Mouse (Mus musculus): ENCODE results near the gene Gm45021.

The Gm45021 gene

GRCm38 (mm10) chr6:48589194-48589750 lies at the start of gene Gm45021:
Gene Gm45021 (plus strand): TSS chr6:48589610.
- DNase-seq (ENCODE audit: low read depth, low spot score): no peak

DNA sequence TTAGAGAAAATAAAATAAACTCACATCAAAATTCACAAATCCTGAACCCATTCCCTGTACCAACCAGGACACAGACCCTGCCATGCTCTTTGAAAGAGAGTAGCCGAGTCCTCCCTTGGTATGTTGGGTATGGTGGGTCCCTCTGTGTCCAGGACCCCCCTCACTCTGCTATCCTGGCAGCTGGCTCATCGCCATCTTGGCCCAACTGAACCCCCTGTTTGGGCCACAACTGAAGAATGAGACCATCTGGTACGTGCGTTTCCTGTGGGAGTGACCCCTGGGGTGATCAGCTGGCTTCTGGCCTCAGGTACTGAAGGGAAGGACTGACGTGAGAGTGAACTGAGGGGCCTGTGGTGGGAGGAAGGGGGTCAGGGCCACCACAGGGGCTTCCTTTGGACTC lies 49.5 kb upstream of the Gm45021 start:
- no peak for DNase-seq (ENCODE audit: low read depth, low spot score)

DNA sequence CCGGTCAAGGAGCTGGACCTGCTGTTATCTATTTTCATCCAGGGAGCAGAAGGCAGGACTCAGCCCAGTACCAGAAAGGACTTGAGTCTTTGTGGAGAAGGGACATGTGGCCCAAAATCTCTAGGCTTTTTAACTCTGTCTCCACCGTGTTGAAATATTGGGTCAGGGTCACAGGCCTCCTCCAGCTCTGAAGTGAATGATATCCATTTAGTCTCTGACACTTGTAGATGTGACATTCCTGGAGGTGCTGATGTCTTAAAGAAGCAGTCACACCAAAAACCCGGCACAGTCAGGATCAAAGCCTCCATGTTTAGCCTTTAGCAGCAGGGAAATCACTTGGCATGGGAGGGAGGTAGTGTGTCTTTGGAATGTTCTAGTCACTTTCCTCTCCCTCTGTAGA lies 48.7 kb upstream of the Gm45021 start:
- DNase-seq (ENCODE audit: low read depth, low spot score): no peak

GRCm38 (mm10) chr6:48541560-48542450 lies 47.6 kb upstream of the Gm45021 start:
- DNase-seq (ENCODE audit: low read depth, low spot score): no peak

DNA sequence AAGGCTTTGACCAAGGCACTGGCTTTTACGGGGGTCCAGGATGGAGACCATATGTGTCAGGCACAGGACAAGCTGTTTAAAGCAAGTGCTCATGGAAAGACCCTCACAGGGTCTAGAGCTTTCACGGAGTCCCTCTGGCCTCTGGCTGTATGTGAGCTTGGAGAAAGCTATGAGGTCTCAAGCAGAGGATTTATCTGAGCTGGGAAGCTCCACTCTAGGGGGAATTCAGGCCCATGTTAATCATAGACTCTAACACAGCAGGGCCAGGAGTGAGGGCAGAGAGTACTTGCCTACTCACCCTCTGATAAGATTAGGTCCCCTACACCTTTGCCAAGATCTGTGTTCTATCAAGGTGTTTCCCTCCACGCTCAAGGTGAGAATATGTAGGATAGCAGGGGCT lies 46.8 kb upstream of the Gm45021 start:
- DNase-seq (ENCODE audit: low read depth, low spot score): no peak

DNA sequence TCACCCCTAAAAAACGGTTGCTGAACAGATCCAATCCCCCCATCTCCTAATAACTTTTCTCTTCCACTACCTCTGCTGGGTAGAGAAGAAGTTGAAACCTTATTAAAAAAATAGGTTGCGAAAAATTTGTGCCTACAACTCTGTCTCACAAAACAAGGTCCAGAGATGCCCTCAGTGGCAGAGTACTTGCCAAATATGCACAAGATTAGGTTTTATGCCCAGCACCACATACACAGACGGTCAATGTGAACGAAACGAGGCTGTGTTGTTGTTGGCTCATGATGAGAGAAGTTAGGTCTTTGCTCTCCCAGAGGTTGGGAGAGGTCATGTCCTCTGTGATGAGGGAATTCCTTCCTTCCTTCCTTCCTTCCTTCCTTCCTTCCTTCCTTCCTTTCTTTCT lies 44.2 kb upstream of the Gm45021 start:
- no peak for DNase-seq (ENCODE audit: low read depth, low spot score)

GRCm38 (mm10) chr6:48546271-48546670 lies 43.1 kb upstream of the Gm45021 start:
- DNase-seq (ENCODE audit: low read depth, low spot score): peak; percentile 66

DNA sequence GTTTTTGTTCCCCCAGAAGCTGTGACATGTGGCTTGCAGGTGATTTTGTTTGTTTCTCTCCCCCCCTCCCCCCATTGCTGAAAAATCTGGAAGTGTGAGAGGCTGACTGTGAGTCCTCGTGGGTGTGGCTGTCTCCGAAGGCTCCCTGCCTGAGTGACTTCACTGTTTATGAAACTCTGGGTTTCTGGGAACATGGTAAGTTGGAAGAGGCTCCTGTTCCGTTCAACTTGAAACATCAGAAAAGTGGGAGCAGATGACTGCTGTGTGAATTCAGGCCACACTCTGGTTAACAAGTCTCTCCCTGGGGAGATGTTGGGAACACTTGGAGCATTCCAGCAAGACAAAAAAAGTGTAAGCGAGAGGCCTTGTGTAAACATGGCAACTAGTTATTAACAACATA lies 42.6 kb upstream of the Gm45021 start:
- DNase-seq (ENCODE audit: low read depth, low spot score): no peak

DNA sequence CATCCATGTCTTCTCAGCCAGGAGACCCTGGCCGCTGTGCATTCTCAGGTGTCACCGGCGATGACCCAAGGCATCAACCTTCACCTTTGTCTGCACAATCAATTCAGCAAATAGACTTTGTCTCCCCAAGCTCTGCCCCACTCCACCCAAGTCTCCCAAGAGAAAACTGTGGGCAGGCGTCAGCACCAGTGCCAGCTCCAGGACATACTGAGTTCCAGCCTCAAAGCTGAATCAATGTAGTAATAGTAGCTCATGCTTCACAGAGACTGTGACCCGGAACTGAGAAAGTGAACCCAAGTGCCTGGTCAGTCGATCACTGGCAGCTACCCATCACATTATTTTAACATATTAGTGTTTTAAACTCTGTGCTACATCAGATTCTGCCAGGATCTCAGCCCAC lies 41.1 kb upstream of the Gm45021 start:
- no peak for DNase-seq (ENCODE audit: low read depth, low spot score)

DNA sequence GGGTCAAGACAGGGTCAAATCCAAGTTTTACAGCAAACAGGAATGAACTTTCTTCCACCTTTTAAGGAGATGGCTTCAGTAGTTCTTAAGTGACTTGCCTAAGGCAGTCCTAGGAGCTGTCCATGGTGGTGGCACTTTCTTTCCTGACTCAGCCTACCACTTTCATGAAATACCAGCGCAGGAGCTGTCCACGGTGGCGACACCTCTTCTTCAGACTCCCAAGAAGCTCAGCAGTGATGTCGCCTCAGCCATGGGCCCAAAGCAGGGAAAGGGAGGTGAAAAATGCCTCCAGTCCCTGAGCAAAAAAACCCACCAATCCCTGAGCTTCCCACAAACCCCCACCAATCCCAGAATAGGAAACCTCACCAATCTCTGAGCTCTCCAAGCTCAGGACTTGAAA lies 36.5 kb upstream of the Gm45021 start:
- no peak for DNase-seq (ENCODE audit: low read depth, low spot score)

GRCm38 (mm10) chr6:48553819-48554218 lies 35.6 kb upstream of the Gm45021 start:
- peak; percentile 46 for DNase-seq (ENCODE audit: low read depth, low spot score)

DNA sequence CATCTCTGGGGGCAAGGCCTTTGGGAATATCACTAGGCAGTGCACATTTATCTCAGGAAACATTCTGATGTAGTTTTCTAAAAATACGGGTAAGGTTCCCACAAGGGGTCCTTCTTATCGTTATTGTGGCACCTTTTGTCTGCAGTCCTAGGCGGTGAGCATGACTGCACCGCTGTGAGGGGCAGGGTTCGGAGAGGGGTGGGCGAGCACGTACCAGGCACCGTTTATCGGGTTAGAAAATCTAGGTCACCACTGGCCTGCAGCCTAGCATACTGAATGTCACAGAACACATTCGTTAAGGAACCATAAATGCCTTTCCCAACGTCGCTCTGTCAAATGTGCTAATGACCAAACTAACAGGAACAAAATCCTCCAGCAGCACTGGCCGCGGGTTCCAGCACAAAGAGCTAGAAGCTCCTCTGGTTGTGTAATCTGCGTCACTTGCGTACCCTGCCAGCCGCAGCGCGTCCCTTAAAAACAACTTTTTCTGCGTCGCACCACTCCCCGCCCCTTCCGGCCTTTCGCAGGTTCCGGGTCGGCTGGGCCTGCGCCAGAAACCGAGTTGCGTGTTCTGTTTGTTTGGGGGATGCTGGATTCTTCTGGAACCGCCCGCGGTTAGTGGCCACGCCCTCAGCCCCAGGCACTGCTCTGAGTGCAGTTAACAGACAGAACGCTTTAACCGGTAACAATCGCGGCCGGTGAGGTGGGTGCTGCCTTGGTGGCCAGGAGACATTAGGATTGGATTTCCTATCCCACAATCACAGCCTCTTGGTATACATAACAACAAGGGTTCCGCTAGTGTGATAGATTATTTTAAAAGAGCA lies 34.9 kb upstream of the Gm45021 start, which contains the start of gene Lrrc61:
Gene Lrrc61, plus strand, starts transcription at position 517 of the 824 bp plus-strand sequence.
- DNase-seq (ENCODE audit: low read depth, low spot score): peak; percentile 99

DNA sequence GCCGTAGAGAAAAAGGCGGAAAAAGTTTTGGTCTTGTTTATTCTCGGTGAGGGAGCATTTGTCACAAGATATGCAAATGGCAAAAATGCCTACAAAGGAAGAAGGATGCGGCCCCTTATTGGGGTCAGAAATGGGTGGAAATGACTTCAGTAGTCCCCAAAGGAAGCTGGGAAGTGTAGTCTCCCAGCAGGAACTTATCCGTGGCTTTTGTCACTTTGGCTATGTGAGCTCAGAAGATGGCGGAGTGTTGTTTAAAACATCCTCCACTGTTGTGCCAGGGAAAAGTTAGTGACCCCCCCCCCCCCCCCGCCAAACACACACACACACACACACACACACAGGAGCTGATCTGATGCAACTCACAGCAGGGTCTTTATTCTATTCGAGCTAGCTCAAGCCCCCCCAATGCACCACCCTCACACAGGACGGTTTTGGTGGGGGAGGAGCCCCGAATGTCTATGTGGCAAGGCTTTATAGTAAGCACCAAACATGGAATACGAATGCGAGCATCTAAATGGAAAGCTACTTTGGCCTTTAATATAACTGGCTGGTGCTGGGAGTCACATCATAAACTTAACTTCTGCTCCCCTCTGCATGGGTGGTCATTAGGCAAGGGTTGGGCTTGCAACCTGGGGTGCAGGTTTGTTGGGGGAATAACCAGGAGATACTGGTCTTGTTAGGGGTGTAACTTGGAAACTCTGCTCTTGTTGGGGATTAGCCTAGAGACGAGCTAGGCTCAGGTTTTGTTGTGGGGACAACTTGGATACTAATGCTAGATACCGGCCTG lies 34.1 kb upstream of the Gm45021 start:
- DNase-seq (ENCODE audit: low read depth, low spot score): peak; percentile 97

GRCm38 (mm10) chr6:48555956-48556355 lies 33.5 kb upstream of the Gm45021 start:
- DNase-seq (ENCODE audit: low read depth, low spot score): no peak

DNA sequence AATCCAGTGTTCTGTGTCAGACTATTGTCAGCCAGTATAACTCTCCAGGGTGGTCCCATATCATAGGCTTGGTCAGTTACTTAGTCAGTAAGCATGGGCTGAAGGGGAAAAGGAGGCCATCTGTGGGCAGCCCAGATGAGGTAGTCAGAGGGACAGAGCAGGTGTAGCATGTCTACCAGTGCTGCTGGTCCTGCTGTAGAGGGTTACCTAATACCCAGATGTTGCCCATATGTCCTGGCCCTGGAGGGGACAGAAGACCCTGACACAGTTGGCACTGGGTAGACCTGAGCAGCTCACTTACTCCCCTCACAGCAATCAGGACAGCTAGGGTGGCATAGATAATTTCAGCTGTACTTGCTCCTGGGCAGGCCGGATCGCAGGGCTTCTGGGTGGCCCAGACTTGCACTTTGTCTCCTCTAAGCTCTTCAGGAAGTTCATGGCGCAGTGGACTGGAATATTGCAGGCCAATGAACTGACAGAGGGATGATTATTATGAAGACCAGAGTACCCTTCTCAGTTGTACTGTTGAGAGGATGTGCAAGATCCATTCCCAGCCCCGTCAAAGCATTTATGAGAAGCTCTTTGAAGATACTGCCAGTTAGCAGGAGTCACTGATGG lies 23.6 kb upstream of the Gm45021 start:
- no peak for DNase-seq (ENCODE audit: low read depth, low spot score)

GRCm38 (mm10) chr6:48566312-48566711 lies 23.1 kb upstream of the Gm45021 start:
- DNase-seq (ENCODE audit: low read depth, low spot score): peak; percentile 51

DNA sequence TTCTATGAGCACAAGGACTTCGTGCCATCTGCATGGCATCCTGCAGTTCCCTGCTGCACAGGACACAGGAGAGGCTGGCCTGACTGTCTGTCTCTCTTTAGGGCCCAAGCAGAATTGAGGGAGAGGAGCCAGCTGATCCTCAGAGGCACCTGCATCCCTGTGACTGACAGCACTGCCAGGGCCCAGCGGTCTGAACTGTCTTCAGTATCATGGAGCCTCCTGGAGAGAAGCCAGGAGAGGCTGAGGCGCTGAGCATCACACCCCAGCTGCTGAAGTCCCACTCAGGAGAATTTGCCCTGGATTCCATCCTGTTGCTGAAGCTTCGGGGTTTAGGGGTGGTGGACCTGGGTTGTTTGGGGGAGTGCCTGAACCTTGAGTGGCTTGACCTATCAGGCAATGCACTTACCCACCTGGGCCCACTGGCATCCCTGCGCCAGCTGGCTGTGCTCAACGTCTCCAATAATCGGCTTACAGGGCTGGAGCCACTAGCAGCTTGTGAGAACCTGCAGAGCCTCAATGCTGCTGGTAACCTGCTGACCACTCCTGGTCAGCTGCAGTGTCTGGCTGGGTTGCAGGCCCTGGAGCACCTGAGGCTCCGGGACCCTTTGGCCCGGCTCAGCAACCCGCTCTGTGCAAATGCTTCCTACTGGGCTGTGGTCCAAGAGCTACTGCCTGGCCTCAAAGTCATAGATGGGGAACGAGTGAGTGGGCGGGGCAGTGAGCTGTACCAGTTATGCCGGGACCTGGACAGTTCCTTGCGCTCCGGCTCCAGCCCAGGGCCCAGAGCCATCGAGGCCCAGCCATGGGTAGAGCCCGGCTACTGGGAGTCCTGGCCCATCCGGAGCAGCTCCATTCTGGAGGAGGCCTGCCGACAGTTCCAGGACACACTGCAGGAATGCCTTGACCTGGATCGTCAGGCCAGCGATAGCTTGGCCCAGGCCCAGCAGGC lies 21.1 kb upstream of the Gm45021 start:
- peak; percentile 71 for DNase-seq (ENCODE audit: low read depth, low spot score)

DNA sequence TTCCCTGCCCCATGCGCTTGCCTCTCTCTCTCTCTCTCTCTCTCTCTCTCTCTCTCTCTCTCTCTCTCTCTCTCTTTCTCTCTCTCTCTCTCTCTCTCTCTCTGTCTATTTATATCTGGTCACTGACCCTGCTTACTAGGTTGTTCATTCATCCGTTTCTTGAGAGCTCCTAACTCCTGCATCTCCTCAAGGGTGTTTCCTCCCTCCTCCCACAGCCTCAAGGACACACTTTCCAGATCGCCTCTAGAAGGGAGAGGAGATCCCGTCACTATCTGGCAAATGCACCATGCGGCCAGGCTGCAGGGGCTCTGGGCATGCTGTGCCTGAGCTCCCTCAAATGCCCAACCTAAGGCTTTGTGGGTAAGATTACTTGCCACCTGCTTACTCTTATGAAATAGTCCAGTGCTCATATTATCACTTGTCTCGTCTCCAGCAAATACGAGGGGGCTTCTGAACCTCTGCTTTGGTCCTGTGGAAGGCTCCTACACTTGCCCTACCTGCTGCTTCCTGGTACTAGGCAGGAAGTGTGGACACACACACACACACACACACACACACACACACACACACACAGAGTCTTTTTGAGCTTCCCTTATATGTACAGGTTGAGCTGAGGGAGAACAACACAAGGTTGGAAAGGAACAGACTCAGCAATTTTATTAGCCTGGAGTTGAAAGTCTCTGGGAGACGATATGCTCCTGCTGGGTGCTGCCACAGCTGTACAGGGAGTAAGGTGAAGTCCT lies 20.2 kb upstream of the Gm45021 start:
- DNase-seq (ENCODE audit: low read depth, low spot score): peak; percentile 25

- no peak for DNase-seq (ENCODE audit: low read depth, low spot score)
Observed at GRCm38 (mm10) chr6:48572014-48572413, 17.4 kb upstream of the Gm45021 start.
